Mouse (Mus musculus): Measurements from ENCODE around the gene Trim12c.
"Not testable (repeated sequence)": the region's sequence is repeated elsewhere in the genome, so short reads cannot be mapped to it uniquely, and the experiment has no call there.

Trim12c gene

GRCm38 (mm10) chr7:104352717-104353599 is at the start of gene Trim12c:
Trim12c (minus strand) TSS chr7:104353362.
- DNase-seq (ENCODE audit: inconsistent age in 2 of 2, low spot score in 1 of 2): peak; percentile 82 to 93

- DNase-seq (ENCODE audit: inconsistent age in 2 of 2, low spot score in 1 of 2): peak; percentile 5 to 30
Measured at GRCm38 (mm10) chr7:104401140-104401539, 48.0 kb upstream of the Trim12c start.

GRCm38 (mm10) chr7:104400698-104401097 is 47.5 kb upstream of the Trim12c start, which contains the start of gene Trim30c:
Trim30c (minus strand) TSS chr7:104400837.
- DNase-seq (ENCODE audit: inconsistent age in 2 of 2, low spot score in 1 of 2): no peak

DNA sequence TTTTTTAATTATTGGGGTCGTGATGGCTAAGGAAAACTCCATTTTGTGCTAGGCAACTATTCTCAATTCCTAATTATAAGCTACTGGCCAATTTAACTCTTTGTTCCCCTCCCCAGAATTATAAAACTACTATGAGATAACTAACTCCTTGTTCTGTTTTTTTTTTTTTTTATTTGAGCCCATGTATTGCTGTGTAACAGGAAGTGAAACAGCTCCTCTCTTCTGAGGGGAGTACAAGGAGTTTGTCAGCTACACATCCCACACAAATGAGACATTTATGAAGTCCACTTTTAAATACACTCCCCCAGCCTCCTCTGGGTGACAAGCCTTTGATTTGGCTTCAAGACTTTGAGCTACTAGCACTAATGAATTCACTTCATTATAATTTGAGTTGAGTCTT is 45.3 kb upstream of the Trim12c start:
- DNase-seq (ENCODE audit: inconsistent age in 2 of 2, low spot score in 1 of 2): no peak

DNA sequence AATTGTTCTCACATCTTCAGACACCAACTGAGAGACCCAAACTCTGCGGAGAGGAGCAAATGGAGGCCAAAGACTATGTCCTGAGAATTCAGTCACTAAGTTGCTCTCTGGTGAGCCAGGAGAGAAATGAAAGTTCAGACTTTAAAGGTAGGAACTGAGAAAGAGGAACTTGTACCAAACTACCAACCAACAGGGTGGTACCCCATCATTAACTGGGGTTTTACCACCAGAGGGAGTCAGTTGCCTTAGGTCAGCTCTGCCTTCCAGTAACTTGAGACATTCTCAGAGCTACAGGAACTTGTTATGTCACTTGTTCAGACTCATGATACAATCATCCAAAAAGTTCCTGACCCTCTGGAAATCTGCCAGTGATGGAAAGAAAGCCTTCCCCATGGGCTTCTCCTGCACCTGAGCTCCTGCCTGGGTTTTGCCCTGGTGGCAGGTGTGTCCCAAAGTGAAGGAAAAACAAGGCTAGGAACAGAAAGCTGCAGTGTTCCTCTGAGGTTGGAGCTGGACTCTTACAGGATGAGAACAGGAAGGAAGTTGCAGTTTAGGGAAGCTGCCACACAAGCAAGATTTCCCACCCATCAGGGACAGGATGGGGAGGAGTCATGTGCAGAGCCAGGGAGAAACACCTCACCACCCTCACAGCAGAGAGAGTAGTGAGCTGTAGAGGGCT is 16.7 kb upstream of the Trim12c start, which contains the start of gene Trim30b:
Gene Trim30b (minus strand): TSS at position 149 of the 679 bp plus-strand sequence.
- DNase-seq (ENCODE audit: inconsistent age in 2 of 2, low spot score in 1 of 2): peak; percentile 11 to 59

GRCm38 (mm10) chr7:104366339-104366738 is 13.2 kb upstream of the Trim12c start:
- no peak for DNase-seq (ENCODE audit: inconsistent age in 2 of 2, low spot score in 1 of 2)

- DNase-seq (ENCODE audit: inconsistent age in 2 of 2, low spot score in 1 of 2): no peak
Measured at GRCm38 (mm10) chr7:104353600-104353967, 422 bp upstream of the Trim12c start.

DNA sequence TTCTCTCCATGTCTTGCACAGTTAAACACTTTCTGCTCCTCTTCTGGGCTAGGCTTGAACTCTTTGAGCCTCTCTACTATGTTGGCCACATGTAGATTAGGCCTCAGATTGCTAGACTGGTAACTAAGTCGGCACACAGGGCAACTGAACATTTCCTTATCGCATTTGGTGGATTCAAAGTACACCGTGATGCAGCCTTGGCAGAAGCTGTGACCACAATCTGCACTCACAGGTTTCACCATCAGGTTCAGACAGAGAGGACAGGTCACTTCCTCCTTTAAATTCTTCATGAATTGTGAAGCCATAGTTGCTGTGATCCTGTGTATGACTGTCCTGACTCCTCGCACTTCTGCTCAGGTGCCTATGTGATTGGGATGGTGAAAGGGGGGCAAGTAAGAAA is 5.1 kb downstream of the Trim12c start:
- DNase-seq (ENCODE audit: inconsistent age in 2 of 2, low spot score in 1 of 2): not testable (repeated sequence)

GRCm38 (mm10) chr7:104340744-104341143 is 12.4 kb downstream of the Trim12c start:
- DNase-seq (ENCODE audit: inconsistent age in 2 of 2, low spot score in 1 of 2): not testable (repeated sequence)

DNA sequence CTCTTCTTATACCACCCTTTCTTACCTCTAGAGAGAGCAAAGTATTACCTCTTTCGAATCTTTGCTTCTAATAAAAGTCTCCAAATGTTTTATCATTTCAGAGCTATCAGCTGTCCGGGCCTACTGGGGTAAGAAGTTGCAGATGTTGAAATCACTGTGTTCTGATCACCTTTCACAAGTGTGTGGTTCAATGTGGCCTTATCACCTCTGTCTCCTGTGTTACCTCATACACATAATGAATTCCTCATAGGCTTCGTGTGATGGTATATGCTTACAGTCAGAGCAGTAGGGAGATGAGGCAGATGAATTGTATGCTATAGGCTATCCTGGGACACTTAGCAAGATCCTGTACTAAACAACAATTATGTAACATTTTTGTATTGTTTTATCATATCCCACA is 17.6 kb downstream of the Trim12c start:
- not testable (repeated sequence) for DNase-seq (ENCODE audit: inconsistent age in 2 of 2, low spot score in 1 of 2)

DNA sequence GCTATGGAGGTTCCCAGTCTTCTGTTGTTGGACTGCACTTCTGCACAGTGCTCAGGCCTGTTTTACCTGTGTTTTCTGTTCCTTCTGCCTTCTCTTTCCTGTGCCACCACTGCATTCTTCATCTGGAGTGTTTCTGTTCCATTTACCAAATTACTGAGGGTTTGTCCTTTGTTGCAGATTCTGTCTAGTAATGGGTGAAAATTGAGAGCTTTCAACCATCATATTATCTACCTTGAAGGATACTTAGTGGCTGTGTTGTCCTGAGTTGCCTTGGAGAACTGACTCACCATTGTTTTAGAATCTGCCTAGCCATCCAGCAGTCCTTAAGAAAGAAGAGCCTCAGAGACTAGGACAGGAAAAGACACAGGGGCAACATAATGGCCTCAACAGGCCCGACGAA is 24.0 kb downstream of the Trim12c start, which contains the start of gene Trim34b:
Gene Trim34b (plus strand): TSS at position 301 of the 400 bp plus-strand sequence.
- DNase-seq (ENCODE audit: inconsistent age in 2 of 2, low spot score in 1 of 2): not testable (repeated sequence)

DNA sequence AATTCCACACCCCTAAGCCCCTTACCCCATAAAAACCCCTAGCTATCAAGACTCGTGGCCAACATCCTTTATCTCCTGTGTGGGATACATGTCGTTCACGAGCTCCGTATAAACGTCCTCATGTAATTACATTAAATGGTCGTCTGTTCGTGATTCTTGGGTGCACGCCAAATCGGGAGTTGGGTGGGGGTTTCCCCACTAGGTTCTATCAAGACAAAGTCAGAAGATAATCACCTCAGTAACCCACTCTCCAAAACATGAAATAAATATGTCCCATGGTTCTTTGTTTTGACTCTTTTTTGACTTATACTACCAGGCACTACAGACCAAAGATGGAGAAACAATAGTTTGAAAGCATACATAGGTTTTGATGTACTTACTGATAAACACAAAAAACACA is 31.1 kb downstream of the Trim12c start:
- no peak for DNase-seq (ENCODE audit: inconsistent age in 2 of 2, low spot score in 1 of 2)

- peak in 1 of 2 experiments; percentile 49 for DNase-seq (ENCODE audit: inconsistent age in 2 of 2, low spot score in 1 of 2)
Measured at GRCm38 (mm10) chr7:104315369-104316080, 37.6 kb downstream of the Trim12c start, which contains the start of gene Trim12a. Trim12a (minus strand) TSS chr7:104315466.

GRCm38 (mm10) chr7:104314796-104315353 is 38.3 kb downstream of the Trim12c start:
- DNase-seq (ENCODE audit: inconsistent age in 2 of 2, low spot score in 1 of 2): peak; percentile 23 to 77

- DNase-seq (ENCODE audit: inconsistent age in 2 of 2, low spot score in 1 of 2): no peak
Measured at GRCm38 (mm10) chr7:104291638-104292400, 61.3 kb downstream of the Trim12c start.

DNA sequence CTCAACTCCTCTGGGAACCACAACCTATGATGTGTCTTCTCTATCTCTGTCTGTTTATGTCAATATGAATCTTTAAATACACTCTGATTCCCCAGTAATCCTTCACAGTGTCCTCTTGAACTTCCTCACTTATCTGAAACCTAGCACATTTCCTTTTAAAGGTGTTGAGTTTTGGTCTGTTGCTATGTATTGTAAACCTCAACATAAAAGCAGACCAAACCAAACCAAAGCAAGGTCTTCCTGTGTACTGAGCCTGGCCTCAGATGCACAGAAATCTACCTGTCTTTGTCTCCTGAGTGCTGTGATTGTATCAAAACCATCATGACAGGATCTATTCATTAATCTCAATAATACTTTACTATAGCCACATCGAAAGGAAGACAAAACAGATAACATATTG is 62.5 kb downstream of the Trim12c start:
- DNase-seq (ENCODE audit: inconsistent age in 2 of 2, low spot score in 1 of 2): no peak

Measured in adrenal gland, adult (tissue).